Mouse (Mus musculus) midbrain, postnatal 0 days (tissue): ENCODE results near the gene Hmces. TPM values are rescaled to one million over a fixed set of nuclear protein-coding genes. Genes with fewer than 3 reads are reported as not detected.
A peak's percentile ranks its signal among the peaks of the same experiment; 100 is the strongest.

ENCODE experiments used
- ATAC-seq: fragments of 200-750 bp; cut with Nextera tagmentation; 2 replicates; pipeline ENCODE4 v1.8.0; 2017; ENCODE audit warnings: moderate number of reproducible peaks, mild to moderate bottlenecking, moderate TSS enrichment, moderate library complexity; ENCODE audit not compliant: low FRiP score
- DNase-seq: peaks from one replicate; pipeline ENCODE4 v3.0.0-alpha.2; 2015; ENCODE audit warnings: low spot score
- H3K27ac ChIP-seq: fragments of 300-500 bp; sonication (generic); 2 replicates; pipeline ENCODE4 v1.5.1; 2014; ENCODE audit warnings: low read depth, mild to moderate bottlenecking, low read length, mixed read lengths
- H3K27me3 ChIP-seq: fragments of 300-500 bp; sonication (generic); 2 replicates; pipeline ENCODE4 v1.6.1; 2014; ENCODE audit warnings: low read length, control low read depth, mixed read lengths; ENCODE audit not compliant: insufficient read depth
- H3K36me3 ChIP-seq: fragments of 300-500 bp; sonication (generic); 2 replicates; pipeline ENCODE4 v1.6.1; 2014; ENCODE audit warnings: low read length, control low read depth, mixed read lengths; ENCODE audit not compliant: insufficient read depth
- H3K4me1 ChIP-seq: fragments of 300-500 bp; sonication (generic); 2 replicates; pipeline ENCODE4 v1.6.1; 2014; ENCODE audit warnings: mild to moderate bottlenecking, control low read depth, antibody characterized with exemption, low read length, mixed read lengths; ENCODE audit not compliant: insufficient read depth
- H3K4me2 ChIP-seq: fragments of 300-500 bp; sonication (generic); 2 replicates; pipeline ENCODE4 v1.6.1; 2014; ENCODE audit warnings: low read depth, mild to moderate bottlenecking, low read length, mixed read lengths; ENCODE audit not compliant: poor library complexity, severe bottlenecking
- H3K4me3 ChIP-seq: fragments of 300-500 bp; sonication (generic); 2 replicates; pipeline ENCODE4 v1.5.1; 2014; ENCODE audit warnings: low read depth, mild to moderate bottlenecking, low read length, moderate library complexity
- H3K9ac ChIP-seq: fragments of 300-500 bp; sonication (generic); replicated peaks from 2 replicates; pipeline ENCODE4 v1.6.1; 2014; ENCODE audit warnings: mild to moderate bottlenecking, low read length, moderate library complexity, mixed read lengths; ENCODE audit not compliant: poor library complexity, severe bottlenecking
- H3K9me3 ChIP-seq: fragments of 300-500 bp; sonication (generic); 2 replicates; pipeline ENCODE4 v1.6.1; 2016; ENCODE audit warnings: low read length, control low read depth
- CTCF ChIP-seq: IDR thresholded peaks from 2 replicates; pipeline ENCODE4 v1.5.1; 2016; ENCODE audit warnings: antibody characterized with exemption, mild to moderate bottlenecking
- WGBS: fragments of 180-500 bp; shearing (Covaris S2); extraction: QIAGEN DNeasy Blood & Tissue Kit; methylation state at CpG from one replicate; pipeline ENCODE4 v1.1.7; 2014; 5-methylcytosine and 5-hydroxymethylcytosine counted together
- polyA plus RNA-seq: library from polyadenylated mRNA; unstranded; fragments of >200 nt; fragmentation: Nextera tagmentation; extraction: Ambion mirVana; gene quantifications from 2 replicates; pipeline ENCODE4 v1.2.1, GENCODE M21; 2015
- total RNA-seq: library from RNA; depleted of rRNA; stranded (reverse); fragments of >200 nt; gene quantifications from 2 replicates; pipeline ENCODE4 v1.2.3, GENCODE M21; 2014

The Hmces gene
- total and polyA plus RNA-seq, 2 experiments from 2014 or later = 33.0 to 35.5 TPM

GRCm38 (mm10) chr6:87879628-87880027 lies 34.1 kb upstream of the Hmces start:
- no peaks in the 10 kb centered on the region for H3K36me3 ChIP-seq
- H3K4me1 ChIP-seq = no peaks in the 10 kb centered on the region
- 65% methylated on average over 3 of the region's 3 CpGs for WGBS
- H3K4me2 ChIP-seq = no peak overlapping the region
- DNase-seq (no peak), ATAC-seq (no peak)
- no peaks in the 10 kb centered on the region for H3K27me3 ChIP-seq
- no peaks in the 10 kb centered on the region for H3K9me3 ChIP-seq
- TF ChIP-seq CTCF = no peak
- H3K4me3 ChIP-seq = no peak overlapping the region
- no peak overlapping the region for H3K27ac ChIP-seq
- H3K9ac ChIP-seq = no peak overlapping the region

GRCm38 (mm10) chr6:87882221-87882620 lies 31.5 kb upstream of the Hmces start:
- Histone ChIP-seq H3K4me3 (no peak overlapping the region), H3K27me3 (no peaks in the 10 kb centered on the region), H3K9ac (no peak overlapping the region), H3K9me3 (no peaks in the 10 kb centered on the region), H3K4me2 (no peak overlapping the region), H3K36me3 (no peaks in the 10 kb centered on the region), H3K4me1 (no peaks in the 10 kb centered on the region), H3K27ac (peak overlapping the region; percentile 18; the same call in 1 of the 2 replicates)
- no peak for ATAC-seq
- WGBS = 73% methylated on average over 3 of the region's 3 CpGs
- TF ChIP-seq CTCF = no peak
- no peak for DNase-seq

GRCm38 (mm10) chr6:87882816-87883215 lies 30.9 kb upstream of the Hmces start:
- WGBS = 41% methylated on average over 4 of the region's 4 CpGs

GRCm38 (mm10) chr6:87886721-87887120 lies 27.0 kb upstream of the Hmces start:
- peaks cover 23% of the 10 kb centered on the region for H3K36me3 ChIP-seq
- no peak overlapping the region for H3K27ac ChIP-seq
- TF ChIP-seq CTCF = no peak
- DNase-seq (no peak), ATAC-seq (no peak)
- no peak overlapping the region for H3K9ac ChIP-seq
- H3K9me3 ChIP-seq = no peaks in the 10 kb centered on the region
- H3K4me1 ChIP-seq = no peaks in the 10 kb centered on the region; the same call in 1 of the 2 replicates
- no peaks in the 10 kb centered on the region for H3K27me3 ChIP-seq
- 97% methylated on average over 1 of the region's 1 CpGs for WGBS
- no peak overlapping the region for H3K4me3 ChIP-seq
- no peak overlapping the region for H3K4me2 ChIP-seq

More at GRCm38 (mm10) chr6:87882816-87883215, 30.9 kb upstream of the Hmces start:
- H3K36me3 ChIP-seq = no peaks in the 10 kb centered on the region
- H3K4me1 ChIP-seq = no peaks in the 10 kb centered on the region
- peak overlapping the region; percentile 18; the same call in 1 of the 2 replicates for H3K27ac ChIP-seq
- H3K4me2 ChIP-seq = no peak overlapping the region
- peak; percentile 68; the same call in 1 of the 2 replicates for ATAC-seq
- no peaks in the 10 kb centered on the region for H3K9me3 ChIP-seq
- H3K4me3 ChIP-seq = no peak overlapping the region
- no peak for TF ChIP-seq CTCF
- no peak overlapping the region for H3K9ac ChIP-seq
- peak; percentile 62 for DNase-seq
- H3K27me3 ChIP-seq = no peaks in the 10 kb centered on the region

- Histone ChIP-seq H3K9me3 (no peaks in the 10 kb centered on the region), H3K27me3 (no peaks in the 10 kb centered on the region), H3K27ac (peak within 1 kb of the TSS; percentile 76), H3K36me3 (peaks cover 33% of the 10 kb centered on the region), H3K4me1 (no peaks in the 10 kb centered on the region; the same call in 1 of the 2 replicates), H3K4me3 (peak within 1 kb of the TSS; percentile 59), H3K4me2 (peak within 1 kb of the TSS; percentile 80), H3K9ac (peak within 1 kb of the TSS; percentile 71)
- TF ChIP-seq CTCF = peak; percentile 96
- WGBS = under 1% methylated on average over 31 of the region's 31 CpGs
- DNase-seq = peak; percentile 99
- peak; percentile 95 for ATAC-seq
These were observed 26.0 kb upstream of the Hmces start, which contains the start of gene Copg1 for GRCm38 (mm10) chr6:87887594-87888233. Gene Copg1 (plus strand): TSS chr6:87887814.

GRCm38 (mm10) chr6:87893931-87894330 lies 19.8 kb upstream of the Hmces start:
- Histone ChIP-seq H3K4me2 (no peak overlapping the region), H3K27me3 (no peaks in the 10 kb centered on the region), H3K9ac (no peak overlapping the region), H3K36me3 (peaks cover 81% of the 10 kb centered on the region), H3K4me1 (no peaks in the 10 kb centered on the region; the same call in 1 of the 2 replicates), H3K27ac (no peak overlapping the region), H3K4me3 (no peak overlapping the region), H3K9me3 (no peaks in the 10 kb centered on the region)
- DNase-seq (peak; percentile 64), ATAC-seq (no peak)
- 77% methylated on average over 7 of the region's 7 CpGs for WGBS
- no peak for TF ChIP-seq CTCF
